Mouse (Mus musculus) ovary, postnatal 36 days (tissue): ENCODE data around the gene Tex36.

Experiments used
- DNase-seq: peaks from one replicate; pipeline ENCODE4 v3.0.0; 2022; ENCODE audit warnings: low spot score, mixed read lengths

Gene Tex36

DNA sequence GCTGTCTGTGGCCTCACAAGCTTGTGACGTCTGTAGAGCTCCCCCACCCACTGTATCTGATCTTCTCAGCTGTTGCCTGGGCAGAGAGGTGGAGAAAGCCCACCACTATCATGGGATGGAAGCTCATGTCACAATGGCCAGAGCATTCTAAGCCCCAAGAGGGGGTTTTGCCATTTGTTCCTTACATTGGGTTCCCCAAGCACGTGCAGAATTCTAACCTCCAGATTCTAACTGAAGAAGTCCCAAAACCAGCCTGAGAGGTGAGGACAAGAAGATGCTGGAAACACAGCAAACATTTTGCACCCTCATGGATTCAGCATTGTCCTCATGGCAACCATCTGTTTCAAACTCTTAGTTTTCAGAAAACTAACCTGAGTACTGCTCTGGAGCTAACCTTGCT lies at the start of gene Tex36:
Gene Tex36 (minus strand): TSS at position 101 of the 400 bp plus-strand sequence.
- DNase-seq = no peak

DNA sequence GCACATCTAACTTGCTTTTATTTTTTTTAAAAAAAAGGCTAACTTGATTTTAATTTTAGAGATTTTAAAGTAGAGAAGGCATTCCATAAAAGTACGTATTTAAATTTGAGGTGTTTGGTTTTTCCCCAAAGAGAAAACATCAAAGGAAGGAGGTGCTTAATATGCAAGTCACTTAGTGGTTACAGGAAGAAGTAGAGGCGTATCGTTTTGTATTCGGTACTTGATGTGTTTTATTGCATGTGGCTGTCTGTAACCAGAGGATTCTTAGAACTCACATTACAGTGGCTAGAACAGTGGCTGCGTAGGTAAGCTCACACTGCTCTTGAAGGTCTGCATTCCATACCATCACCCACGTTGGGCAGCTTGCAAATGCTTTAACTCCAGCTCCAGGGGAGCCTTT lies 43.8 kb upstream of the Tex36 start:
- no peak for DNase-seq

DNA sequence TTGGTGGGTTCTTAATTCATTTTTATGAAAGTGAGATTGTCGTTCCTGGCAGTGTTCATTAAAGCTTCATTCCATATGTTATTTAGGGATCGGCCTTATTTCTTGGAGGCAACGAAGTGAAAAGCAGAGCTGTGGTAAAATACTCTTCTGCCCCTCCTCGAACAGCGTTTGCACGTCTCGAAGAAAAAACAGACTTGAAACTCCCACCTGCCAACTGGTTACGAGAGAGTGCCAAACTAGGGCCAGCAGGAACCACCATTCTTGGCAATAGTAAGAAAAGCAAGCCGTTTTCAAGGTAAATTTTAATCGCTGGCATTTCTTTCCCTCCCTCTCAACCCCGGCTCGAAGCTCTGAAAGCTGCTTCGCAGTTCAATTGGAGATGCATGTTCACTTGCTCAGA lies 36.9 kb upstream of the Tex36 start:
- DNase-seq = no peak

DNA sequence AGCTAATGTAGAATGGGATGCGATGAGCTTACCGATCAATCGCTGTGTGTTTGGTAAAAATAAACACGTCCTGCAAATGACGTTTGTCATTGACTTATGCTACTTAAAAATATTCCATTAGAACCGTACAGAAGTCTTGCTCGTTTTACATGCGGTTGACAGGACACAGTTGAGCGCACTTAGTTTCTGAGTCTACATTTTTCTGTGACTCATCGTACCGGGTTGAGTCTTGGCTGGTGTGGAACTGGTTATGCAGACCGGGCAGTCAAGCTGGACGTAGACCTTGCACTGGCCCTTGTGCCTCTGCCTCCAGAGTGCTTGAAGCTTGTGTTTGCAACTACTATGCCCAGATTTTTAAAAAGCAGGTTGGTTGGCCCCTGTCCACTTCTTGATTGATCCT lies 36.3 kb upstream of the Tex36 start:
- no peak for DNase-seq

DNA sequence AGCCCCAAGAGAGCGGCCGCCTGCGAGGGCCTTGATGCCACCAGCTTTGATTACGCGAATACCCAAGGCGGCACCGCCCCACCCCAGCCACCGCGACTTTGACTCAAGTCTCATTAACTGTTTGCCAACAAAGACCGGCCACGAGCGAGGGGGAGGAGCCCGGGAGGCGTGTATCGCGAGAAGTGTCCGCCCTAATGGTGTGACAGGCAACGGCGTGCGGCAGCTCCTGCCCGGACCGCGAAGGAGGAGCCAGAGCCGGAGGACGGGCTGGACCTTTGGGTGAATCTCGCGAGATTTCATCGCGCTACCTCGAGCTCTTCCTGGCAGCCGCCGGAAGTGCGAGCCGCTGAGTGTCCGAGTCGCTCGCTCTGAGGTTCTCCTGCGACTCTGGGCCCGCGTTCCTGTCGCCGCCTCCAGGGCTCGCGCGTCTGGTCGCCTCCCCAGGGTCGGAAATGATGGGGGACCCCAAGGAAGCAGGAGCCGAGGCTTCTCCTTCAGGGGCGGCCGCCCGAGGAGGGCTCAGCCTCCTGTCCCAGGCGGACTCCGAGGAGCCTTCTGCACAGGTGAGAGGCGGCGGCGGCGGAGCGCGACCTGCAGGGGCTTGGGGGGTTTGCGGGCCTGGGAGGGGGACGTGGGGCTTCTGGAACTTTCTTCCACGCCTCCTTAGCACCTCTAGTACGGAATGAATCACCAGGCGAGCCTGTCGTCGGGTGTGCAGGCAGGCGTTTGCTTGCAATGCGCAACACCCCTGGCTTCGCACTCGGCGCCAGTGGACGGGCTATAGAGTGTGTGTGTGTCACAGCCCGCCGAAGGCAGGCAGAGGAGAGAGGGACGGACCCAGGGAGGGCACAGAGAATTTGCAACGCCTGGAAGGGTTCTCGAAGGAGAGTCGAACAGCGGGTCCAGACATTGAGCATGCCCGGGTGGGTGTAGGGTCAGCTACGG lies 35.7 kb upstream of the Tex36 start, which contains the start of gene Edrf1:
Gene Edrf1 (plus strand): TSS at position 183 of the 945 bp plus-strand sequence.
- DNase-seq = peak; percentile 96

DNA sequence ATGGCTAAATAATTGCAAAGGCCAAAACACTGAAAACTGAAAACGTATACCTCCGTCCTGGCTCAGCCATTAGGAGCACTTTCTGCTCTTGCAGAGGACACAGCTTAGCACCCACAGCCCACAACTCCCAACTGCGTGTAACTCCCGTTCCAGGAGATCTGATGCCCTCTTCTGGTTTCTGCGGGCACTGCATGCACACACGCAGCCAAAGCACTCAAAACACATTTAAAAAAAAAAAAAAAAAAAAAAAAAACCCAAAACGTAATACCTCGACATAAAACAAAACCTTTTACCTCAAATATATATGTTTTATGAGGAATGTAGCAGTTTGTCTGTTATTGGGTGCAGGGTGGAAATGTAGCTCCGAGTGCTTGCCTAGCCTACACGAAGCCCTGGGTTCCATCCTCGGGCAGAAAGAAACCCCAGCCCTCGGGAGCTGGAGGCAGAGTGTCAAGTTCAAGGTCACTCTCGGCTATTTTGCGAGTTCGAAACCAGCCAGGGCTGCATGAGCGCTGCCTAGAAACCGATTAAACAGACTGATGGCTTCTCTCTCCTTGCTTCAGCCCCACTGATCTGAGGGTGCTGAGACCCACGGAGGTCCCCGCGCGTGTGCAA lies 34.9 kb upstream of the Tex36 start:
- peak; percentile 85 for DNase-seq

DNA sequence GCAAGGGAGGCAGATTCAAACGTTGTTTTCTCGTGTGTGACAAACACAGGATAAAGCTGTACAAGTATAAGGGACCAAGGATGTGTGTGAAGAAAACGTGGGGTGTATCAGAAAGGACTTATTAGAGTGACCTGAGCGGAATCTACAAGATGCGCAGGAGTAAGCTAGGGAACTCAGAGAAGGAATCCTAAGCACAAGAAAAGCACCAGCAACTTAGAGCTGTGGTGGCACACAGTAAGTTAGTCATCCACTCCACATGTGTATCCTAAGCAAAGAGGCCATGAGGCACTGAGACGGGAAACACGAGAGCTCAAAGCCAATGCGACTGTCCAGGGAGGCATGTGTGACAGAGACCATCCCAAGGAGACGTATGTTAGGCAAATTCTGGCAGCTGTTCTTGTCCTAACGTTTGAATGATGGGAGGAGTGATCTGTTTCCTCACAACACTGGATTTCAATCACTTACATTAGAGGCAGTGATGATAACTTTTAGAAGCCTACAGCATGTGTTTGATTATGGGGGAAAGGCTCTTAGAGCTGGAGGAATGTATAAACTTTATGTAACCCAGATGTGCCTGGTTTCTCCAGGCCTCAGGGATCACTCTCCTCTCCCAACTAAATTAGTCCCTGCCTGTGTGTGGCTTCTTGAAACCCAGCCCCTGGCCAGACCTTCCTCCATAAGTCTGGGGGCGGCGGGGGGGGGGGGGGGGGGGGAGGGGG lies 33.1 kb upstream of the Tex36 start:
- no peak for DNase-seq

DNA sequence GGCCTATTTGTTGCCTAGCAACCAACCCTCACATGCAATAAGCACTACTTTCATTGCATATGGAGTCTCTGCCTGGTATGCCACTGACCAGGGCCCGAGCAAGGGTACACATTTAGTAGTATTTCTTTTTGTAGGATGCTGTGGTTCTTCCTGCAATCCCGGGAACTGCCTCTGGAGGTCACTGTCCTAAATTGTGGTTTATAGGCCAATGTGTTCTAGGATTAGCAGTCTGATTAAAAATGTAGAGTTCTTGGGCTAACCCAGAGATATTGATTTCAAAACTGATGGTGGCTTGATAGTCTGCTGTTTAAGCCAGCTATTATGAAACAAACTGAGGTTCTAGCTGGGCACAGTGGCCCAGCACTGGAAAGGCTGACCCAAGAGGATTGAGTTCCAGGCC lies 30.5 kb upstream of the Tex36 start:
- peak; percentile 47 for DNase-seq

DNA sequence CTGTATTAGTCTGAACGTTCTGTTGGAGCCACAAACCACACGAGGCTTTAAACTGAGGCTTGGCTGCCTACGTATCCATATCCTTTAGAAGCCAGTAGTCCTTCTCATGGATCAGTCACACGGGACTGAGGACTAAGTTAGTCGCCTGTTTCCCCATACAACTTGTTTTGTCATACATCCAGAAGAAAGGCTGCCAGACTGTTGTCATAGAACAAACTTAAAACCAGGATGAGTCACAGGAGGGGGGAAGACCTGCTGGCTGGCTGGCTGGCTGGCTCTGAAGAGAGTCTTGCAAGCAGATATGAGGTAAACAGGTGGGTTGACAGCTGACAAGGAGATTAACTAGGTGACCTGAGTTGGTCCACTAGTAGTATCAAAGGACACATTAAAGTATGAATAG lies 28.9 kb upstream of the Tex36 start:
- DNase-seq = no peak

DNA sequence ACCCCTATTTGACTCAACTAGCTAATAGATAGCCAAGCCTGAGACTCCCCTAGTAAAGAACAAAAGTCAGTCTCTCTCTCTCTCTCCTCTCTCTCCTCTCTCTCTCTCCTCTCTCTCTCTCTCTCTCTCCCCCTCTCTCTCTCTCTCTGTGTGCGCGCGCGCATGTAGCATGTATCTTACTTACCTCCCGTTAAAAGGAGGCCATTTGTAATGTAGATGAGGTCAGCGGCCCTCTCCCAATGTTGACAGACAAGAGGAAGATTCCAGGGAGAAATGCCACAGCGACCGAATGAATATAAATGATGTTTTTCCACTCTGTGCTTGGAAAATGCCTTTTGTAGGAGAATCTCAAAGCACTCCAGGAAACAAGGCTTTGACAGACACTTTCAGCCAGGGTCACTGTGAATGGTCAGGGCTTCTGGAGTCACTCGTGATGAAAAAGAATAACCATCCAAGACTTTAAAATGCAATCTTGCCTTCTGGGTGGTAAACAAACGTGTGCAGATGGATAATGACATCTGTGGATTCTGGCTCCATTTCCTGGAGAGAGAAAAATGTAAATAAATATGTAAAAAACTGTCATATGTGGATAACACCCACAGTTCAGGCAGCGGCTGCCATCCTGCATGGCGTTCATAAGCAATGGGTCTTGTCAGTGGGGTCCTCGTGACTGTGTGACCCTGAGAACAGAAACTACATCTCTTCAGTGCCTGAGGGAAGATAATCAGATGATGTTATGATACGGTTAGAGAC lies 25.4 kb upstream of the Tex36 start:
- no peak for DNase-seq

DNA sequence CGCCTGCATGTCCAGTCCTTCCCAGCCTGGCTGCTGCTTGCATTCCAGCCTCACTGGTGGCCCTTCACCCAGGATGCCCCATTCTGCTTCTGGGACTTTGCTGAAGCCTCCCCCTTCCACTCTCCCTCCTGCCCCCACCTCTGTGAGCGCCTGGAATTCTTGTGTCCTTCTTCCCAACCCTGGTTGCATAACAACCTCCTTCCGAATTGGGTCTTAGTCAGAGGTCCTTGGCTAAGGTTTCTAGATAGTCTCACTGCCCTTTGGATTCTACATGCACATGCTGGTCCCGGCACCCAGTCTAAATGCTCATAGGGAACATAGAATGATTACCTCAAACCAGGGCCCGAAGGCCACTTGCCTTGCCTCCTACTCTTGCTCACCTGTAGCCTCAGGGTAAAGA lies 21.3 kb upstream of the Tex36 start:
- DNase-seq = no peak

DNA sequence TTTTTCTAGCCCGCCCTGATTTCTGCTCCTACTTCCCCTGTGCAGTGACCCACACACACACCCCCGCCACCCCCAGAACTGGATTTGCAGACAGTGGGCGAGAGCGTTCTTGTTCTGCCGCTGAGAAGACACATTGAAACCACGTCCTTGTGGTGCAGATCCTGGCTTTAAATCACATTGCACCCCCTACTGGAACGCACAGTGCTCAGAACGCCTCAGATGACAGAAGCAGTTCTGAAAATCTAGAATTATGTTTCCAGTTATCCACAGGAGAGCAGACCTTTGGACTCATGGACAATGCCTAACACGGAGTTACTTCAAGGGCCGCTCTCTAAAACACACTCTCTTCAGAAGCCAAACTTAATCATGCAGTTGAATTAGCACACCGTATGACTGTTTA lies 18.8 kb upstream of the Tex36 start:
- no peak for DNase-seq

DNA sequence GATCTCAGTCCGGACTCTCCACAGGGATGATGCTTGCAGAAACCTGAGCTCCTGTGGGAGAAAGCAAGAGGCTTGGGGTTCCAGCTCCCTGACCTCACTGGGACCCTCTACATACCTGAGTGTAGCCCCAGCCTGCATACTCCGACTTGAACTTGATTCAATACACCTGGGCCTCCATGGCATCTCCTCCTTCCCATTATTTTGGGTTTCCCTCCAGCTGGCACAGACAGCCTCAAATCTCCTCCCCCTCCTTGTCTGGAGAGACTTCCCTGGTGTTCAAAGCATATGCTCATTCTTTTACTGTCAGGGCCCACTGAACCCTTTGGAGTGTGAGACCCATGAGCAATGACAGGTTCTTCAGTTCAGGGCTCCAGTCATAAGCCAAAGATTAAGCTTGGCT lies 11.0 kb upstream of the Tex36 start:
- no peak for DNase-seq

DNA sequence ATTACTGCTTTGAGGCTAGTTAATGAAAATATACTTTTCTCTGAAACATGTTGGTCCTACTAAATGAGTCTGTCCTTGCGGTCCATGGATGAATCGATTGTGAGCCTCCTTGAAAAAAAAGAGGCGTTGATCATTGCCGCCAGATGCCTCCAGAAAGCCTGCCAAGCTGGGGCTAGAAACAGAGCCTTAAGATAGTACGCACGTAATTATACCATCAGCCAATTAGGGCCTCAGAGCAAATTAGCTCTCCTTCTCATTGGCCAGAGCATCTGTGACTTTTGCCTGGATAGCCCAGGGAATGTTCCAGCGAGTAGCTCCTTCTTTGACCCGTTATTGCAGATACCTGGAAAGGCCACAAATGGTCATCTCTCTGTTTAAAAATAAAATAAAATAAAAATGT lies 7.6 kb upstream of the Tex36 start:
- DNase-seq = no peak

DNA sequence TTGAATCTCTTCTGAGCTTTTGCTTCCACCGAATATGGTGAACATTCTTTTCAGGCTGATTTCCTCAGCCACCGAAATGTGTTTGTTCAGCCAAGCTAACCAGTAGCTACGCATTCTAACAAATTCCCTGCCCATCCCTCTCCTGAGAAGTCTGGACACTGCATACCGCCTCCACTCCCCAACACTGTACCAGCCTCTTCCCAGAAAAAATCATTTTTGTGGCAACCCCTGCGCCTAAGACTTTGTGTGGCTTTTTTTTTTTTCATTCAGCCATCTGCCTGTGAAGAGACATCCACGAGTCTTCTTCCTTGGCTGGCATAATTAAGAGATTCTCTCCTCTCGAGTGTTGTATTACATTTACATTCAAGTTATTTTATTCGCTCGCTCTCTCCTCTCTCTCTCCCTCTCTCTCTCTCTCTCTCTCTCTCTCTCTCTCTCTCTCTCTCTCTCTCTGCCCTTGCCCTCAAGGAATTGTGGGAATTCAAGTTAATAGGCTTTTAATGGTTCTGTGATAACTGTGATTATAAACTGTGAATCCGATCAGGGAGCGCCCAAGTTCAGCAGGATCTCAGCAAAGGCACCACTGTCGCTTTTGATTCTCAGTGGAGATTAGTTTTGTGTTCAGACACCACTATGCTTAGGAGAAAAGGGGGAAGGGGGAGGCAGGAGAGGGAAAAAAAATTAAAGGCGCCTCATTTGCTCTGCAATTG lies 6.8 kb upstream of the Tex36 start:
- DNase-seq = no peak

DNA sequence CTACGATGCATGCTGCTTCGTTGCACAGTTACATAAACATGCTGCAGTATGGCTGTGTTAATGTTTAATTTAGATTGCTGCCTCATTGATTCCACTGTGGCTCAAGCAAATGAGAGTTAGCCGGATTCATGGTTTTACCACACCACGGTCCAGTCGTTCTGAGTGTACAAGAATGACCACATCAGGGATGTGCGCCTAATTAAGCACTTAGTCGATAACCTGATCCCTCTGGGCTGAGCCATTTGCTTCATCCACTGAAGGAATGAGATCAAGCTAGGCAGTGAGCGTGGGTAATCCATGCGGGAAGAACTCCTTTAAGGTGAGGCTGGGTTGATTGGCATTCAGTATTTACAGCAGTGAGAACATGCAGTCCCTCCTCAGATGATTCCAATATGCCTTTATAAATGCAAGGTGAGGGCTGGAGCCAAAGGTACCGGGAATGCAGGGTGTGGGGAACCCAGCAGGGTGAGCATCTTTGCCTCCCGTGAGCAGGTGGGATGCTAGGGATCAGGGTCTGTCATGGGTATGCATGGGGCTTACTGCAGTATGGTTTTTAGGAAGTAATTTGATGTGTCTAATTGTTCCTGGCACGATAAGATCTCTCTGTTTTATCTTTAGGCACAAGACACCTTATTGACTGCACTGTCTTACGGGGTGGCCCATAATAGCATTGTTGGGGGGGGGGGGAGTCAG lies 6.1 kb upstream of the Tex36 start:
- no peak for DNase-seq

DNA sequence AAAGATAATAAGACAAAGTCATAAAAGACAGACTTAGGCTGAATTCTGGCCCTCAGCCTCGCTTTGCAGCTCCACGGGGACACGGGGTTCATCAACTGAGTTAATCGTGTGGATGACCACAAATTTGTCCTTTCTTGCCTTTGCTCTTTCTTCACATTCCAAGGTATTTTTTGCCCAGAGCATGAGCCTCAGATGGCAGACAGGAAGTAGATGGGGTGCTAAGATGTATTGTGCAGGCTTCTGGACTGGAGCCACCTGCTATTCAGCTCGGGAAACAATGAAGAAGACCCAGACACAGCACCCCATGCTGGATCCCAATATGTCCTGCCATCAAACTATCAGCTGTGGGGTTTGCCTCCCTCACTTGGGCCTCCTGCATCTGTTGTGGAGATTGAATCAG lies 5.4 kb upstream of the Tex36 start:
- no peak for DNase-seq

DNA sequence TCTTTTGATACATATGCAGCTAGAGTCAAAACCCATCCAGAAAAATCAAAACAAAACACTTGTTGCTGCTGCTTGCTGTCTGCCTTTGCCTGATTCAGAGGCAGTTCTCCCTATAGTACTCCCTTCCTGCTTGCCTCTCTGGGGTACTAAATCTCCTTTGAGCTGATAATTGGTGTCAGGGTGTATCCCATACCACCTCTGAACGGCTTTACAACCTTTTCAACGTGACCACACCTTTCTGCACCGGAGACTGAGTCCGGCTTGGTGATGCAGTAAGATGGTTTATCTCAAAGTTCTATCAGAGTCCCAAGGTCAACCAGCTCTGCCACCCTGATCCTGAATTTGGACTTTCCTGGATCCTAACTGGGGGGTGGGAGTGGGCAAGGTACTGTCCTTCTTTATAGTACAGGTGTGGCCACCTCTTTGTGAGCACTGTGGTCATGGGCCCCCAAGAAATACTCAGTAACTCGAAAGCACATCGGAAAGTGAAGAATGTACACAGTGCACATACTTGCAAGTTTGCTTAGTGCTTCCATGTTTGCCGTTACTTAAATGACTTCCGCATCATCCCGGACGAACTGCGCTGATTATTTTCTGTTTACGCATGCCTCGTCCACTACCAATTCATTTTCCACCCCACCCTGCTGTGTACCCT lies 2.6 kb upstream of the Tex36 start:
- no peak for DNase-seq

DNA sequence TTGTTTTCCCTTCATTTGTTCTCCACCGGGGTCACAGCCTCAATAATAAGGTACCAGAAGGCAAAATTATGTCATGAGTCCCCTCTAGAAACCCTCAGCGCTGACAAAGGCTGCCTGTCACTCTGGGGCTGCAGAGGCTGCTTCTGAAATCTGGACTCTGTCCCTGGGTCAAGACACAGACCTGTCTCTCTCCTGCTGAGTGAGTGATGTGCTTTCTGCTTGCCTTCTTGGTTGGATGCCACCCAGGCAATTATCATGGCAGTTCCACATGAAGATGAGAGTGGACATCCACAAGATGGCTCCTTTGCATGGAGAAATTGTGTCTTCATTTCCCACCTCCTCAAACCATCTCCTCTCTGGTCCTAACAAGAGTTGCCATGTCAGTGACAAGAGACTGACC lies 1.2 kb upstream of the Tex36 start:
- no peak for DNase-seq

DNA sequence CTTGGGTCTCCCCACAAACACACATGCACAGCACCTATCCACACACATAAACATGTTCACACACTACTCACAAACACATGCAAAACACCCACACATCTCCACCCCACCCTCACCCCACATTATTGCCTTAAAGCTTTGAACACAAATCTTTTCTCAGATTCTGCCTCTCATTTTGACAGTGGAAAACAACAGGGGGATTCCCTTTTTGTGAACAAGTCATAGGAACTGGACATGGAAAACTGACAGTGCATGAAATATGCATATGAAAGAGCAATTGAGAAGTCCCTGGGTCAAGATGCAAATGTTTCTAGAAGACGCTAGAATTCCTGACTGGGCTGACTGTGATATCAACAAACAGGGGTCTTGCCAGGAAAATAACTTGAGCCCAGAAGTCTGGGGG lies 1.4 kb downstream of the Tex36 start:
- DNase-seq = no peak
